Mouse (Mus musculus) lung, embryonic 16.5 days (tissue): Measurements from ENCODE around the gene Ly6g5c. TPM values are rescaled to one million over a fixed set of nuclear protein-coding genes. Genes with fewer than 3 reads are reported as not detected.

ENCODE experiments used
- ATAC-seq: fragments of 200-750 bp; cut with Nextera tagmentation; 2 replicates; pipeline ENCODE4 v1.8.0; 2017; ENCODE audit warnings: low read depth, mild to moderate bottlenecking, moderate library complexity
- H3K27ac ChIP-seq: fragments of 300-500 bp; sonication (generic); 2 replicates; pipeline ENCODE4 v1.5.1; 2014; ENCODE audit warnings: mild to moderate bottlenecking, control low read depth, low read length
- H3K27me3 ChIP-seq: fragments of 300-500 bp; sonication (generic); 2 replicates; pipeline ENCODE4 v1.6.1; 2014; ENCODE audit warnings: low read depth, low read length, mixed read lengths; ENCODE audit not compliant: control insufficient read depth, insufficient read depth
- H3K36me3 ChIP-seq: fragments of 300-500 bp; sonication (generic); 2 replicates; pipeline ENCODE4 v1.6.1; 2014; ENCODE audit warnings: low read length; ENCODE audit not compliant: control insufficient read depth, insufficient read depth
- H3K4me1 ChIP-seq: fragments of 300-500 bp; sonication (generic); replicated peaks from 2 replicates; pipeline ENCODE4 v1.6.1; 2014; ENCODE audit warnings: low read length, mixed read lengths; ENCODE audit not compliant: control insufficient read depth, insufficient read depth
- H3K4me2 ChIP-seq: fragments of 300-500 bp; sonication (generic); 2 replicates; pipeline ENCODE4 v1.6.1; 2014; ENCODE audit warnings: low read depth, low read length, control low read depth
- H3K4me3 ChIP-seq: fragments of 300-500 bp; sonication (generic); 2 replicates; pipeline ENCODE4 v1.5.1; 2014; ENCODE audit warnings: mild to moderate bottlenecking, low read length, control low read depth
- H3K9ac ChIP-seq: fragments of 300-500 bp; sonication (generic); 2 replicates; pipeline ENCODE4 v1.6.1; 2014; ENCODE audit warnings: low read length, control low read depth
- H3K9me3 ChIP-seq: fragments of 300-500 bp; sonication (generic); 2 replicates; pipeline ENCODE4 v1.6.1; 2016; ENCODE audit warnings: low read length; ENCODE audit not compliant: control insufficient read depth
- WGBS: fragments of 180-500 bp; shearing (Covaris S2); extraction: QIAGEN DNeasy Blood & Tissue Kit; methylation state at CpG from one replicate; pipeline ENCODE4 v1.1.7; 2014; 5-methylcytosine and 5-hydroxymethylcytosine counted together
- polyA plus RNA-seq: library from polyadenylated mRNA; unstranded; fragments of >200 nt; fragmentation: Nextera tagmentation; extraction: Ambion mirVana; gene quantifications from 2 replicates; pipeline ENCODE4 v1.2.1, GENCODE M21; 2015

Gene Ly6g5c
- polyA plus RNA-seq: not detected in 2 replicates

GRCm38 (mm10) chr17:35108097-35108496 lies at the start of gene Ly6g5c:
Ly6g5c (plus strand) TSS chr17:35108279.
- ATAC-seq: no peak
- WGBS: 77% methylated on average over 6 of the region's 6 CpGs
- Histone ChIP-seq H3K4me2 (no peak within 1 kb of the TSS), H3K4me1 (no peaks in the 10 kb centered on the region), H3K9me3 (no peaks in the 10 kb centered on the region), H3K27ac (no peak within 1 kb of the TSS), H3K4me3 (no peak within 1 kb of the TSS), H3K27me3 (no peaks in the 10 kb centered on the region), H3K9ac (no peak within 1 kb of the TSS), H3K36me3 (peaks cover 5% of the 10 kb centered on the region)

GRCm38 (mm10) chr17:35058316-35058715 lies 49.8 kb upstream of the Ly6g5c start:
- no peak for ATAC-seq
- H3K27ac ChIP-seq: peak overlapping the region; percentile 92
- WGBS: 39% methylated on average over 9 of the region's 9 CpGs
- peaks cover 18% of the 10 kb centered on the region for H3K4me1 ChIP-seq
- peaks cover 52% of the 10 kb centered on the region for H3K36me3 ChIP-seq
- no peaks in the 10 kb centered on the region for H3K9me3 ChIP-seq
- no peak overlapping the region; the same call in 1 of the 2 replicates for H3K9ac ChIP-seq
- H3K4me3 ChIP-seq: peak overlapping the region; percentile 67; the same call in 1 of the 2 replicates
- H3K27me3 ChIP-seq: no peaks in the 10 kb centered on the region
- H3K4me2 ChIP-seq: peak overlapping the region; percentile 95

- H3K4me1 ChIP-seq: peaks cover 23% of the 10 kb centered on the region
- H3K4me3 ChIP-seq: peak within 1 kb of the TSS; percentile 67
- no peaks in the 10 kb centered on the region for H3K27me3 ChIP-seq
- H3K27ac ChIP-seq: peak within 1 kb of the TSS; percentile 92
- peak; percentile 96 for ATAC-seq
- H3K4me2 ChIP-seq: peak within 1 kb of the TSS; percentile 95
- peaks cover 45% of the 10 kb centered on the region for H3K36me3 ChIP-seq
- under 1% methylated on average over 57 of the region's 57 CpGs for WGBS
- no peaks in the 10 kb centered on the region for H3K9me3 ChIP-seq
- peak within 1 kb of the TSS; percentile 82 for H3K9ac ChIP-seq
Measured at GRCm38 (mm10) chr17:35058911-35059892, 48.9 kb upstream of the Ly6g5c start, which contains the start of gene Ddah2. Ddah2 (plus strand) TSS chr17:35059035.

GRCm38 (mm10) chr17:35060071-35060470 lies 48.0 kb upstream of the Ly6g5c start:
- no peak for ATAC-seq
- peaks cover 39% of the 10 kb centered on the region for H3K36me3 ChIP-seq

GRCm38 (mm10) chr17:35060737-35061297 lies 47.3 kb upstream of the Ly6g5c start:
- Histone ChIP-seq H3K9me3 (no peaks in the 10 kb centered on the region), H3K4me1 (peaks cover 36% of the 10 kb centered on the region), H3K27me3 (no peaks in the 10 kb centered on the region), H3K9ac (peak overlapping the region; percentile 82), H3K4me2 (peak overlapping the region; percentile 95), H3K4me3 (peak overlapping the region; percentile 67), H3K36me3 (peaks cover 33% of the 10 kb centered on the region), H3K27ac (no peak overlapping the region)
- ATAC-seq: no peak
- WGBS: 55% methylated on average over 22 of the region's 22 CpGs

More at GRCm38 (mm10) chr17:35060071-35060470, 48.0 kb upstream of the Ly6g5c start:
- peaks cover 29% of the 10 kb centered on the region for H3K4me1 ChIP-seq
- H3K27ac ChIP-seq: peak overlapping the region; percentile 92; the same call in 1 of the 2 replicates
- no peaks in the 10 kb centered on the region for H3K9me3 ChIP-seq
- H3K27me3 ChIP-seq: no peaks in the 10 kb centered on the region
- H3K4me2 ChIP-seq: peak overlapping the region; percentile 95
- H3K4me3 ChIP-seq: peak overlapping the region; percentile 67
- 13% methylated on average over 14 of the region's 14 CpGs for WGBS
- H3K9ac ChIP-seq: peak overlapping the region; percentile 82

GRCm38 (mm10) chr17:35061299-35061698 lies 46.8 kb upstream of the Ly6g5c start:
- peaks cover 41% of the 10 kb centered on the region for H3K4me1 ChIP-seq
- H3K36me3 ChIP-seq: peaks cover 30% of the 10 kb centered on the region
- no peaks in the 10 kb centered on the region for H3K27me3 ChIP-seq
- H3K9me3 ChIP-seq: no peaks in the 10 kb centered on the region
- H3K9ac ChIP-seq: no peak overlapping the region
- ATAC-seq: no peak
- no peak overlapping the region for H3K4me3 ChIP-seq
- no peak overlapping the region for H3K4me2 ChIP-seq
- H3K27ac ChIP-seq: no peak overlapping the region
- 83% methylated on average over 7 of the region's 8 CpGs for WGBS

GRCm38 (mm10) chr17:35063466-35063865 lies 44.6 kb upstream of the Ly6g5c start:
- ATAC-seq: no peak
- Histone ChIP-seq H3K4me3 (no peak overlapping the region), H3K9me3 (no peaks in the 10 kb centered on the region), H3K27me3 (no peaks in the 10 kb centered on the region), H3K27ac (no peak overlapping the region; the same call in 1 of the 2 replicates), H3K4me1 (peaks cover 38% of the 10 kb centered on the region), H3K9ac (no peak overlapping the region), H3K4me2 (0 out of 2 replicates have a peak overlapping the region, but pooled peaks have one; percentile 70), H3K36me3 (peaks cover 22% of the 10 kb centered on the region)
- WGBS: 80% methylated on average over 3 of the region's 3 CpGs

GRCm38 (mm10) chr17:35064378-35064877 lies 43.7 kb upstream of the Ly6g5c start:
- Histone ChIP-seq H3K4me3 (peak overlapping the region; percentile 43), H3K4me2 (peak overlapping the region; percentile 70), H3K9me3 (no peaks in the 10 kb centered on the region), H3K9ac (peak overlapping the region; percentile 61), H3K27me3 (no peaks in the 10 kb centered on the region), H3K36me3 (peaks cover 22% of the 10 kb centered on the region), H3K27ac (peak overlapping the region; percentile 94), H3K4me1 (peaks cover 35% of the 10 kb centered on the region)
- WGBS: 22% methylated on average over 10 of the region's 10 CpGs
- ATAC-seq: no peak
